In genomic region chrX:152764171-152764570, GRCm38 (mm10) we compare ENCODE assay signal across 30 mouse cellular contexts. TPM values are rescaled to one million over a fixed set of nuclear protein-coding genes. Genes with fewer than 3 reads are reported as not detected.
DNase-seq lines count a peak whose midpoint lies in the region; ATAC-seq and TF ChIP-seq lines count a peak whose summit lies in the region.
"Had no signal": no experiment of that assay in that cellular context is flagged by ENCODE, and none has a peak within 500 bp of the region (broad histone marks: within the 10 kb centered on the region; RNA-seq: fewer than 3 reads in every experiment).

No protein-coding gene starts in this region.

- no peak for TF ChIP-seq POLR2A in ES-Bruce4 (IDR thresholded peaks at IDR 0.05; ENCODE audit: insufficient read depth, low read length)

- no peaks in the 10 kb centered on the region for H3K4me1 ChIP-seq in ES-Bruce4 (ENCODE audit: control insufficient read depth, insufficient read depth, low read length)
- H3K4me1 ChIP-seq: heart, embryonic 15.5 days; hindbrain, embryonic 10.5 days; hindbrain, embryonic 13.5 days; intestine, embryonic 15.5 days had no signal

- TF ChIP-seq EP300 in ES-Bruce4 (IDR thresholded peaks at IDR 0.05; ENCODE audit: insufficient read depth, low read depth, low read length): no peak

- peak overlapping the region; percentile 61; the same call in 1 of the 2 replicates for H3K27ac ChIP-seq in layer of hippocampus, adult 2 months
- 0 out of 2 replicates have a peak overlapping the region, but pooled peaks have one; percentile 11 for H3K27ac ChIP-seq in ES-Bruce4 (ENCODE audit: insufficient read depth, low read length)
- H3K27ac ChIP-seq: gastrocnemius, adult 2 months; heart, embryonic 15.5 days; hindbrain, embryonic 10.5 days; hindbrain, embryonic 13.5 days; intestine, embryonic 15.5 days had no signal

- no peaks in the 10 kb centered on the region for H3K9me3 ChIP-seq in ES-Bruce4 (replicated peaks; ENCODE audit: control insufficient read depth, insufficient read depth, low read length, poor library complexity, severe bottlenecking)
- H3K9me3 ChIP-seq: heart, embryonic 12.5 days; heart, embryonic 15.5 days; hindbrain, embryonic 10.5 days; hindbrain, embryonic 13.5 days; intestine, embryonic 15.5 days had no signal

- no peaks in the 10 kb centered on the region for H3K27me3 ChIP-seq in ES-Bruce4 (ENCODE audit: control insufficient read depth, insufficient read depth, low read length, poor library complexity, severe bottlenecking)

- no peaks in the 10 kb centered on the region for H3K36me3 ChIP-seq in ES-Bruce4 (ENCODE audit: control insufficient read depth, insufficient read depth, low read length, poor library complexity, severe bottlenecking)
- H3K36me3 ChIP-seq: heart, embryonic 12.5 days; heart, embryonic 15.5 days; hindbrain, embryonic 10.5 days; hindbrain, embryonic 13.5 days; intestine, embryonic 15.5 days had no signal

- no peak overlapping the region for H3K9ac ChIP-seq in ES-Bruce4 (ENCODE audit: low read depth, poor library complexity, severe bottlenecking)
- H3K9ac ChIP-seq: forebrain, postnatal 0 days; heart, embryonic 12.5 days; heart, embryonic 15.5 days; hindbrain, embryonic 13.5 days; intestine, embryonic 15.5 days had no signal

- H3K4me3 ChIP-seq in layer of hippocampus, adult 2 months: no peak overlapping the region
- H3K4me3 ChIP-seq in ES-Bruce4 (ENCODE audit: low read depth, low read length): no peak overlapping the region
- H3K4me3 ChIP-seq: gastrocnemius, adult 2 months; heart, embryonic 12.5 days; heart, embryonic 15.5 days; hindbrain, embryonic 10.5 days; hindbrain, embryonic 13.5 days; intestine, embryonic 15.5 days had no signal

- no peak for DNase-seq in layer of hippocampus, adult 2 months (ENCODE audit: low spot score in 2 of 2)
- DNase-seq in layer of hippocampus, postnatal 10 days (ENCODE audit: low spot score in 2 of 2): no peak
- peak; percentile 73 for DNase-seq in Muller cell, postnatal 12 days (ENCODE audit: inconsistent ontology term)
- peak; percentile 26 for DNase-seq in ZHBTc4 (ENCODE audit: low read depth, low spot score)
- no peak for DNase-seq in urinary bladder, postnatal 10 days (ENCODE audit: low spot score)
- DNase-seq: adrenal gland, adult 2 months; adrenal gland, postnatal 14 days; cerebellum, adult 11 months; cerebellum, adult 2 months; cerebellum, adult 9-11 months; cerebellum, postnatal 25 days; forebrain, postnatal 0 days; gastrocnemius, adult 2 months; gastrocnemius, postnatal 14 days; heart, adult 11 months; heart, postnatal 10 days; heart, postnatal 36 days had no signal

- no peak for TF ChIP-seq CTCF in layer of hippocampus, adult 2 months (conservative IDR thresholded peaks at IDR 0.05)
- TF ChIP-seq CTCF in ES-Bruce4 (IDR thresholded peaks at IDR 0.05; ENCODE audit: low read depth, low read length): no peak

- no peak for ATAC-seq in erythroblast, adult 5-6 weeks (replicated peaks; ENCODE audit: low FRiP score, poor library complexity, severe bottlenecking)
- ATAC-seq: CD4-positive, CD25-positive, alpha-beta regulatory T cell, adult 4 months; forebrain, embryonic 14.5 days; forebrain, postnatal 0 days; hindbrain, embryonic 16.5 days; intestine, embryonic 15.5 days had no signal

RNA-seq across cellular contexts. Expression of gene Shroom2, which starts 5.1 kb away (rescaled TPM):
- total RNA-seq in layer of hippocampus, adult 2 months (2021): 10 to 100 TPM; 87.6 to 92.2 TPM
- 100 to 1,000 TPM; 157 to 167 TPM for total RNA-seq in layer of hippocampus, postnatal 10 days (2021)
- polyA plus RNA-seq in ES-Bruce4 (2011; ENCODE audit: insufficient read depth, insufficient read length, low read depth, missing spikeins): 35.6 and 36.3 TPM in 2 replicates
- total RNA-seq in erythroblast, adult 5-6 weeks (2015; ENCODE audit: low replicate concordance): not detected in 2 replicates
- not detected in 2 replicates for total RNA-seq in erythroblast, adult 5-6 weeks (2017; ENCODE audit: low replicate concordance)
- total RNA-seq: common myeloid progenitor, adult 5-6 weeks had no signal
- polyA plus RNA-seq: CD4-positive, CD25-positive, alpha-beta regulatory T cell, adult 4 months had no signal

RNA-seq across cellular contexts. Expression of gene Gpr143, which starts 17.6 kb away (rescaled TPM):
- under 1 TPM in 1 of 2 experiments, not detected in 1; 0.54 TPM for total RNA-seq in layer of hippocampus, adult 2 months (2021)
- under 1 TPM in 1 of 2 experiments, not detected in 1; 0.36 TPM for total RNA-seq in layer of hippocampus, postnatal 10 days (2021)
- polyA plus RNA-seq in ES-Bruce4 (2011; ENCODE audit: insufficient read depth, insufficient read length, low read depth, missing spikeins): 0.53 TPM in 1 of 2 replicates, not detected in the other
- total RNA-seq in erythroblast, adult 5-6 weeks (2015; ENCODE audit: low replicate concordance): not detected in 2 replicates
- total RNA-seq in erythroblast, adult 5-6 weeks (2017; ENCODE audit: low replicate concordance): not detected in 2 replicates
- total RNA-seq: adrenal gland, postnatal 14 days; common myeloid progenitor, adult 5-6 weeks; forebrain, postnatal 0 days; gastrocnemius, adult 2 months; gastrocnemius, postnatal 14 days; heart, adult 8-10 months; heart, postnatal 10 days; heart, postnatal 36 days had no signal
- polyA plus RNA-seq: adrenal gland, adult 2 months; C2C12; CD4-positive, CD25-positive, alpha-beta regulatory T cell, adult 4 months; cerebellum, adult 2 months; heart, embryonic 12.5 days; hindbrain, embryonic 13.5 days had no signal

Comparison
In these comparisons a context has a peak if more than half of its experiments do, and no peak if none do; other contexts are left out.
1. DNase-seq: peak in Muller cell, postnatal 12 days (single experiment) and ZHBTc4 (single experiment); none in layer of hippocampus, adult 2 months (0 of 2), layer of hippocampus, postnatal 10 days (0 of 2) and urinary bladder, postnatal 10 days (single experiment).
2. RNA of gene Shroom2, which starts 5.1 kb away (total RNA-seq): 157 to 167 TPM in layer of hippocampus, postnatal 10 days and 87.6 to 92.2 TPM in layer of hippocampus, adult 2 months; not detected in erythroblast, adult 5-6 weeks; every median in the first group is over 10 times any median in the second.